Mouse (Mus musculus): Measurements from ENCODE around the gene Gabrg3.

Gabrg3 gene

DNA sequence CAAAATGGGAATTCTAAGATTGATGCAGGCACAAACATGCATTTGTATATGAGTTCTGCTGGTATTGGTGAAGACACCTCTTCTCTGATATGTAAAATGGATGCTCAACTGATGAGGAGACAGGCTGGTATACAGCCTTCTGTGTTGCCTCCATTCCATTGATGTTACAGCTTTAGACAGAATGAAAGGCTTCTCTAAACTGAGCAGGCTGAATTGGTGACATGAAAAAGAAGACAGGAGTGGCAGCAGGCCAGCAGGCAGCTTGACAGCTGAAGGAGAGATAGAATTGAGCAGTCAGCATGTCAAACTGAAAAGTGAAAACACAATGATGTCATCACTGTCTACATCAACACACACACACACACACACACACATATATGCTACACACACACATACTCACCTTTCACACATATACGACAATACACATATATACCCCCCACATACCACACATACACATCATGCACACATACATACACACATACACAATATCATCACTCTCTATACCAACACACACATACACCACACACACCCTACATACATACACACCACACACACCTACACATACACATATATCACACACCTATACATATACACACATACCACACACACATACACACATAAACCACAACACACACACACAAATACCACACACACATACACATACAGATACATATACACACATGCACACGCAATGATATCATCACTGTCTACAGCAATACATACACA, 315.4 kb downstream of the Gabrg3 start:
- no peak for DNase-seq (ENCODE audit: low read depth, low spot score)

DNA sequence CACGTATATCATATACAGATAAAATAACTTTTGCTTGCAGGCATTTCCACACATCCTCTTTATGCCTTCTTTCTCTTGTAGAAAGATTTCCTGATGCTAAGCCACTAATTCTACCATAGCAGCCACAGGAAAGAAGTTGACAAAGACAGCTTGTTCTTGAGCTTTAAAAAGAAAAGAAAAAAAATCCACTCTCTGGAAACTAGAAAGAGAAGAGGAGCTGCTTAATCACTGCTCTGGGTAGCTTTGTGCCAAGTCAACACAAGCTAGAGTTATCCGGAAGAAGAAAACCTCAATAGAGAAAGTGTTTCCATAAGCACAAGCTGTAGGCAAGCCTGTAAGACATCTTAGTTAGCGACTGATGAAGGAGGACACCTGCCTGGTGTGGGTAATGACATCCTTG, 321.6 kb downstream of the Gabrg3 start:
- DNase-seq (ENCODE audit: low read depth, low spot score) = no peak

DNA sequence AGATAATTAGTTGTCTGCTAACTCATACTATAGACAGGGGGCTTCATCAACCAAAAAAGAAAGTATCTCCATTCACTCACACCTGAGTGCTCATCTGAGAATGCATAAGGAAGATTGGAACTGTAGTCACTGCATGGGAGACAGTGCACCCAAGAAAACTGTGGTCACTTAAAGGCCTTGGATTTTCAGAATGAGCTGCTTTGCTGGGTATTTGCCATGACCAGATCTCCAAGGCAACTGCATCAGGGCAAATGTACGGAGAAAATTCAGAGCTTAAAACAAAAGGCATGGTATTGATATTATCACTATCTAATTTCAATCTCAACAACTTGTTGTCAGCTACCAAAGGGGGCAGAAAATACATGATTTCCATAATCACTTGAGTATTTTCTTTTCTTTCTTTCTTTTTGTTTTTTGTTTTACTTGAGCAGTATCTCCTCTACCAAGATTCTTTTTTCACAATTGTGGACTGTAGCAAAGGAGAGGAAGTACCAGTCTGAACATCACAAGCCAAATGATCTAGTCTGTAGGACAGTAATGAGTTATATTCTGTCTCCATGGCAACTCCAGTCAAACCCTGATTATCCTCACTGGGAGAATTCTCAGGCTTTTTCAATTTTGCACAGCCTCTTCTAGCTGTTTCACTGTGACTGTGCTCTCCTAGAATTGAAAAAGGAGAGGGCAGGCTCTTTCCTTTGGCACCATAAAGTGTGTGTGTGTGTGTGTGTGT, 335.9 kb downstream of the Gabrg3 start:
- no peak for DNase-seq (ENCODE audit: low read depth, low spot score)

DNA sequence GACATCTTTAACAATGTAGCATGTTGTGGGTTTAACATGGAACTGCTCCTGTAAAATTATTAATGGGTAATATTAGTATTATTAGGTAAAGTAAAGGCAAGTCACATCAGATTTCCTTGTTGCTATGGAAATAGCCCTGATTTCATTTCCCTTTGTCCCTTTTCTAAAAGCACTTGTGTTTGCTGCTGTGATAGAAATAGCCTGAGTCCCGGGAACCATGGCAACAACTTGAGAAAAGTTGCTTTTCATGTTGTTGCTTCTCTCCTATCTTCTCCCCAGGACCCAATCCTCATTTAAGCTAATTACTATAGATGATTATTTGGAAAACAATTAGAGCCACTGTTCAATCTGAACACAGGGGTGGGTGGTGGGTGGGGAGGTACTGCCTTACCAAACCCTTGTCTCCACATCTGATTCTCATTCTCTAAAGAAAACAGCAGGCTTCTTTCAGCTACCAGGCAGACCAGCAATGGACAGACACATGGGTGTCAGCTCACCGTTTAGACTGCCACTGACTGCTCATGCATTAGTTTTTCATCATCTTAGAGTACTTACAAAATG, 349.0 kb downstream of the Gabrg3 start:
- no peak for DNase-seq (ENCODE audit: low read depth, low spot score)

DNA sequence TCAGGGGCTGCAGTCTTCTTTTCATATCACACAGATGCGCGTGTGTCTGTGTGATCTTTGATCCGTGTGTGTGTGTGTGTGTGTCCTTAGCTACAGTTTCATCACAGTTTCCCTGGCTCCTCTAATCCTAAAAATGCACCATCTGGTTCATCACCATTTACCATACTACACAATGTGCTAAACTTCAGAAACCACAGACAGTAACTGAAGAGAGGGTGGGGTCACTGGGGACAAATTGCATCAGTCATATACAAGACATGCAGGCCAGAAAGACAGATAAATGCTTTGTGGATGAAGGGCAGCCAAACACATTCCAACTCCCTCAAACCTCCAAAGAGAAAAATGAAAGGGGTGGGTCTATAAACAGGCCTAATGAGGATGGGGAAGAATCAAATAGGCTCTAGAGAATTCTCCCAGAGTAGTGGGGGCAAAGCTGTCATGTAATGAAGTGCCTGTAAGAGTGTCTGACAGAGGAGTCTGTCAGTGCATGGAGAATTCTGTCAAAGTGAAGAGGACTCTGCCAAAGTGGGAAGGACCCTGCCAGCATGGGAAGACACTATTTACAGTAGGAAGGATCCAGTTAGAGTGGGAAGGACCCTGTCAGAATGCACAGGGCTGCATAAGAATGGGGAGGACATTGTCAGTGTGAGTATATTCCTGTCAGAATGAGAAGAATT, 386.3 kb downstream of the Gabrg3 start:
- DNase-seq (ENCODE audit: low read depth, low spot score) = no peak

DNA sequence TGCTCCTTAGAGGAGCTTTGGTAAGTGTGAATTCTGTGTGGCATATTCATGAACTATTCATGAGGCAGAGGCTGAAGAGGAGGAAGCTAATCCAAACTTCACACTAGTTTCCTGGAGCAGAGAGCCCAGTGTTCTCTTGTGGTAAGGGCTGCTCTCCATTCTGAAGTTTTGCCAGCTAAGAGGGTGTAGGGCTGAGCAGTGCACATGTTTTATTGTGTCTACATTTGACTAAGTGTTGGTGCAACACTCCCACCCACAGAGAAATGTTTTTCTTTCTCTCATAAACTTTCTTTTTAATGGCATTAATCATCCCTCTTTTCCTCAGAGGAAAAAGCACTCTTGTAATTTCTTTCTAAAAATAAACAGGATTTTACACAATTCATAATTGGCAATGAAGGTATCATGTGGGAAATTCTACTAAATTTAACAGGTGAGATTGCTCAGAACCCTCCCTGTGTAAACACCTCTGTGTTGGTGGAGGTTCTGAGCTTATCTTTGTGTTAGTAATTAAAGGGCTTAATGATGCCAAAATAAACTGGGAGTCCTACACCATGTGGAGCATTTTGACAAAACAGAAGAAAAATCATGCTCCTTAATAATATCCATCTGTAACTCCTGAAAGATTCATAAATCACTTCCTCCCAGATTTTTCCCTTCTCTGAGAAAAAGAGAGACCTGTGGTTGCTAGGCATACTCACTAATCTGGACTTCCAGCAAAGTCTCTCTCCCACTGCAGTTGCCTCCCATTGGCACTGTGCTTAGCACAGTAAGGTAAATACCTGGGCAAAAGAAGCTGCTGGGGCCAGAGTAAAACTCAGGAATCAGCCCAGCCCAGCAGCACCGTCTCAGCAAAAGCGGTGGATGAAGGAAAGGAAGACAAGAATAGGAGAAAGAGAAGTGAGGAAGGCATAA, 389.0 kb downstream of the Gabrg3 start:
- DNase-seq (ENCODE audit: low read depth, low spot score) = no peak

DNA sequence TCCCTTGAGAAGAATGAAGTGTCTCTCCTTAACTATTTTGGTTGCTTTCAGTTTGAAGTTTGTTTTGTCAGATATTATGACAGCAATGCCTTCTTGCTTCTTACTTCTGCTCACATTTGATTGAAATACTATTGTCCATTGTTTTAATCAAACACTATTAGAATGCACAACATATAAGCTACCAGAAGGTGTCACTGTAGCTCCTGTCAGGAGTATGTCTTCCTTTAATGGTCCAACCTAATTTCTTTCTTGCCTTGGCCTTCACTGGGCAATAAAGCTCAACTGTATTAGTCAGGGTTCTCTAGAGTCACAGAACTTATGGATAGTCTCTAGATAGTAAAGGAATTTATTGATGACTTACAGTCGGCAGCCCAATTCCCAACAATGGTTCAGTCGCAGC, 440.6 kb downstream of the Gabrg3 start:
- no peak for DNase-seq (ENCODE audit: low read depth, low spot score)

DNA sequence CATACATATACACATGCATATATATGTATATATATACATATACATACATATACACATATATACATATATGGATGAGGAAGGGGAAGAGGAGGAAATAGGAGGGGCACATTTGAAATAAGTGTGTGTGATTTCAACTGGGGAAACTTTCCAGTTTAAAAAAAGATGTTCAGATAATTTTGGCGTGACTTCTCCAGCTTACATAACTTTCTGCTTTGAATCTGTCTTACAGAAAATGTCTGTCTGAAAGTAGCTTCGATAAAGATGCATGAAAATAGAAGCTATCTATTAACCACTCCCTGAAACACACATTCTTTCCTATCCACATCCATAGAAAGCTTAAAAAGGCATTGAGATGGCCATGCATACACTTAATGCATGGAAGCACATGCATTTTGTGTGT, 445.4 kb downstream of the Gabrg3 start:
- DNase-seq (ENCODE audit: low read depth, low spot score) = no peak

DNA sequence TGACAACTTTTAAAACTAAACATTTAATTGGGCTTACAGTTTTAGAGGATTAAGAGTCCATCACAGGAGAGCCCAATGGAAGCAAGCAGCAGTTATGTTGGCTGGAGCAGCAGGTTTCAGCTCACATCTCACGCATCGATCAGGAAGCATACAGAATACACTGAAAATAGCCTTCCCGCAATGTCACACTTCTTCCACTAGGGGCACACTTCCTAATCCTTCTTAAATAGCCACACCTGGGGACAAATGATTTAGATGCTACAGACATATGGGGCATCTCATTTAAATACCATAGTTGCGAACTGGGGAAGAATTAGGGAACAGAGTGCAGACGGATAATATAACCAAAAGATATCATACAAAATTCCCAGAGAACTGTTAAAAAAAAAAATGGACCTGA, 449.0 kb downstream of the Gabrg3 start:
- DNase-seq (ENCODE audit: low read depth, low spot score) = no peak

DNA sequence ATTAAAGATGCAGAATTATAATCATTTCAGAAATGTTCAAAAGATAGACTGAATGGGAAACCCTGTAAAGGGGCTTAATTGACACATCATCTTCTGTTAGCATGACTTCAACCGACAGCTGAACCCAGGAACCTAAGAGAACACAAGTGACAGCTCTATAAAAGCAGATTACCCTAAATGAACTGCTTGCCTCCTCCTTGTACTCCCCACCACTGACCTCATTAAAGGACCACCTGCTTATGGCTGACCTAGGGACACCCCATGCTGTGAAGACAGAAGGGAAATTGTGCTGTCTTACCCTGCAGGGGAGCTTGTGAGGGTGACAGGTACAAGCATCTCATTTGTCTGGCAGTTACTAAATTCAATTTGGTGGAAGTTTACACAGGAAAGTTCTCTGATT, 467.5 kb downstream of the Gabrg3 start:
- DNase-seq (ENCODE audit: low read depth, low spot score) = no peak

DNA sequence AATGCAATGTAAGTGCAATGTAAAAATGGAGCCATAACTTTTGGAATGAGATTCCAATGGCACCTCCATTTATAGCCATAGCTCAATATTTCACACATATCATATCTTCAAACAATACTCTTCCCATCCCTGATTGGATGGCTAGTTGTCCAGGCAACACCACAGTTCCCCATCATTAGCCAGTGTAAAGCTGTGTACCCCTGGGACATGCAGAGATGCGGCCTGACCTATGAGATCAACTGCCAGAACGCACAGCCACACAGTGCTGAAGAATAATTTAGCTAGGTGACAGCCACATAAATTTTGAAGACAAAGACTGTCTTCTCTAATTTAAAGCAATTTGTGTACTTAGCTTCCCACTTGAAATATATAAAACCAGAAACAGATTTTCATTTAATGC, 472.1 kb downstream of the Gabrg3 start:
- DNase-seq (ENCODE audit: low read depth, low spot score) = no peak

DNA sequence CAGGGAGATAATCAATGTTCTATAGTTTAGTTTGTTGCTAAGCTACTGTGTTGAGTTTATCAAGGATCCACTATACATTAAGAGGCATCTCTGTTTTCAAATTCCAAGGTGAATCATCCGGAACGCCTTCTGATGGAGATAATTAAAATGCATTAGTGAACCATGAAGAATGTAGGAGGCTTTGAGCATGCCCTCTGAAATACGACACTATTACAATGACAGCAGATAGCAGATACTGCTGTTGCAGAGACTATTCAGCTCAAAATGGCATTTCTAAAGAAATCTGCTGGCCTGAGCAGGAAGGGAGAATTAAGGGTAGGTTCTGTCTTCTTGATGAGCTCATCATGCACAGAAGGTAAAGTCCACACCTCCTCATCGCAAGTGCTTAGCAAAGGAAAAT, 487.2 kb downstream of the Gabrg3 start:
- DNase-seq (ENCODE audit: low read depth, low spot score) = no peak

DNA sequence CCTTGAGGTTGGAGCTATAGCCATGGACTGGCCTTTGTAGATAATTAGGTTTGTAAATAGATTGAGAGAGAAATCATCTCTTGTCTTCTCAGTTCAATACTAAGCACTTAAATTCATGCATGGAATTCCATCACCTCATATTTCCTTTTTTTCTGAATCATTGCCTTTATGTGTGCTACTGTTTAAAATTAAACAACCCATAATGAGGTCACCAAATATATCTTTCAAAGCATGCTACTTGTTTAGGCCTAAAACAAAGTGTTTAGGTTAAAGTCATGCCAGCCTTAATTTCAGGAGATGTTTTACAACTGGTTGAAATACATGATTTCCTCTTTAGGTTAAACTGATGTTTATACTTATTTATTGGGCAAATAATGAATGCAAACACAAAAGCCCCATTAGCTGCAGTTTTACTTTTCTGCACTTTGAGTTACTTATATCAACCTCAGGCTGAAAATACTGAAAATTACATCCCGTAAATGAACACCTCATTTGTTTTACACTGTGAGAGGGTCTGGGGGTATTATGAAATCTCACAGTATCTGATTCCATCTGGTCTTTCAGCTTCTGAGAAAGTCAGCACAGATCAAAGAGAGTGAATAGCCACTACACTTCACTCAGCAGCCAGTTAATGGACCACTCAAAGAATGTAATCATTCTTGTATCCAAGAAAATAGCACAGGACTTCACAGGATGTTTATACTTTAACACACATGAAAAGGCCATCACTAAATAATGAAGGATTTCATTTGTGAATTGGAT, 519.5 kb downstream of the Gabrg3 start:
- no peak for DNase-seq (ENCODE audit: low read depth, low spot score)

DNA sequence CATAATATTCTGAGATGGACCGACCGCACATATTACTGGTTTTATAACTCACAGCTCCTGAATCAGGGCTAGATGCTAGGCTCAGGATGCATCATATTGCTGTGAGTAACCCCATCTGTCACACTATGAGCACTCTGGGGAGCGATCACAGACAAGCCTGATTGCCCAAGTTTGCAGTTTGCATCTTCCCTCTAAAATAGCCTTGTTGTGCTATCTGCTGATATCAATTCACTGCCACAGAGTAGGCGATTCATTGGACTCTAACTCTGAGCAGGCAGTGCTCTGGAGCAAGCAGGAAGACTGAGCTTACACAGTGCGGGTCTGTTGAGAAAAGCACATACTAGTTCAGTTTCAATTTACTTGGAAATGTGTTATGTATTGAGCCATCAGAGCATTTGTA, 543.4 kb downstream of the Gabrg3 start:
- DNase-seq (ENCODE audit: low read depth, low spot score) = no peak

DNA sequence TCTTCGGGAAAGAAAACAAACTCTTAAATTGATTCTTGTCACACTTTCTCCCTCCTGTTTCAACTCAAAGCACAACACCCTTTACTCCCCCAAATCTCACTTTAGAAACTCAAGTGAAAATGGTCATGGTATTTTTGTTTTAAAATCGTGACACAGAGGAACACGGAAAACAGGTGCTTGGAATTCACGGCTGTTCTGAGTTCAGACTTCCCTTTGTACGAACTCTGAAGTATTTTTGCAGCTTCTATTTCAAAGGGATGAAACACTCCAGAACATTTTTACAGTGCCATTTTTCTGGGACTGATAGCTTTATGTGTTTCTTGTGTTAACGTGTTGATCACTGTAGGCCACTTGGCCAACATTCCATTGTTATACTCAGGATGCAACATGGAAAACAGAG, 561.5 kb downstream of the Gabrg3 start:
- DNase-seq (ENCODE audit: low read depth, low spot score) = no peak

DNA sequence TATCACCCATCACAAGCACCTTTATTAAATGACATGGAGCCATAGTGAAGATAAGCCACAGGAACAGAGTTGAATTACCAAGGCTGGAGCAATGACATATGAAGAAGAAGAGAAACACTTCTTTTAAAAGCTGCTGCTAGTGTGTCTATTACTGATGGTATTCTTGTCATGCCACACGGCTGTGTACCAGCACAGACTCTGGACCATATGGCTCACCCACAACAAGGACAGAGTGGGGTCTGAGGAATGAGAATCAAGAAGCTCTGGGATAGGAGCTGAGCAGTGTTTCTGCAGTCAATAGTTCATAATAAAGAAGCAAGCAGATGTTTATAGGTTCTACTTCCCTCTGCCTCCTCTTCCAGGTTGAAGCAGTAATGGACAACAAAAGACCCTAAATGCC, 585.1 kb downstream of the Gabrg3 start:
- no peak for DNase-seq (ENCODE audit: low read depth, low spot score)

DNA sequence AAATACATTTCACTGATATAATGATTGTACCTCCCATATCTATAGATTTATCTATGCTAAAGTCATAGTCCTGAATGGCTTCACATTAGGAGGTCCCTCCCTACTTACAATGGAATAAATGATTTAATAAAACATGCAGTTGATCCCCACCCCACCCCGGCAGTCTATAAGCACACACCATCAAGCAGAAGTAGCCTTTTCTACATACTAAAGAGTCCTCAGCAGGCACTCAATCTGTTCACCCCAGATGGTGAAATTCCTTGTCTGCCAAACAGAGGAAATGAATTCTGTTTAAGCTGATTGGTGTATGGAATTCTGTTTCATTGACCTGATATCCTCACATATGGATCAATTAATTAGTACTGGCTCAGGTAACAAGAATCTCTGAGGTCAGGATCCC, 607.9 kb downstream of the Gabrg3 start:
- DNase-seq (ENCODE audit: low read depth, low spot score) = no peak

DNA sequence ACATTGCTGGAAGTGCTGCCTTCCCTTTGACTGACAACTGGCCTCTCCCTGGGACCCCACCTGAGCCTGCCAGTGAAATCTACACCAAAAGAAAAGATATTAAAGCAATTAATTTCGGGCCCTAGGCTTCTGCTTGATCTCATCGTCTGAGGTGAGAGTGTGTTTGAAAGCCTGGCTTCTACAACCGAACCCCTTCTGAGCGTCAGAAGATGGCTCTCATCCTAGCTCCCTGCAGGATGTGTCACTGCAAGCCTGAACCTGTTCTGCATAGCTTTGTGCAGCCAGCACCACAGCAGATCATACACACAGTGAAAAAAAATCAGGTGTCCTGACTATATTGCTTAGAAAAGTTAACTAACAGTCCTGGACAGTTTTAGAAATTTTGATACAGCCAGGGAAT, 618.8 kb downstream of the Gabrg3 start:
- DNase-seq (ENCODE audit: low read depth, low spot score) = no peak

DNA sequence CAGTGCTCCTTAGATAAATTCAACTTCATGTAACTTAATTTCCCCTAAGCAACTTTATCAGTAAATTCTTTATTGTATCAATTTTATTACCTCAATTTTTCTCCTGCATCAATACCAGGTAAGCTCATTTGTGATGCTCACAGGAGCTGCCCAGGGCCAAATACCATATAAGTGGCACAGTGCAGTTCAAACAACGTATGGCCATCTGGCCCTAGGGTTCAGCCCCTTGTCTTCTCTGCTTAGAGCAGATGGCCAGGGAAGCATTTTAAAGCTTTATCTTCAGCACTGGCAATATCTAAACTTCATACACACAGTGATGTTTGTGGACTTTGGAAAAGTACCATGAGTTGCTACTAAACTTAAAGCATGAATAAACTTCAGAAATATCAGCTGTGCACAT, 619.2 kb downstream of the Gabrg3 start:
- DNase-seq (ENCODE audit: low read depth, low spot score) = no peak

DNA sequence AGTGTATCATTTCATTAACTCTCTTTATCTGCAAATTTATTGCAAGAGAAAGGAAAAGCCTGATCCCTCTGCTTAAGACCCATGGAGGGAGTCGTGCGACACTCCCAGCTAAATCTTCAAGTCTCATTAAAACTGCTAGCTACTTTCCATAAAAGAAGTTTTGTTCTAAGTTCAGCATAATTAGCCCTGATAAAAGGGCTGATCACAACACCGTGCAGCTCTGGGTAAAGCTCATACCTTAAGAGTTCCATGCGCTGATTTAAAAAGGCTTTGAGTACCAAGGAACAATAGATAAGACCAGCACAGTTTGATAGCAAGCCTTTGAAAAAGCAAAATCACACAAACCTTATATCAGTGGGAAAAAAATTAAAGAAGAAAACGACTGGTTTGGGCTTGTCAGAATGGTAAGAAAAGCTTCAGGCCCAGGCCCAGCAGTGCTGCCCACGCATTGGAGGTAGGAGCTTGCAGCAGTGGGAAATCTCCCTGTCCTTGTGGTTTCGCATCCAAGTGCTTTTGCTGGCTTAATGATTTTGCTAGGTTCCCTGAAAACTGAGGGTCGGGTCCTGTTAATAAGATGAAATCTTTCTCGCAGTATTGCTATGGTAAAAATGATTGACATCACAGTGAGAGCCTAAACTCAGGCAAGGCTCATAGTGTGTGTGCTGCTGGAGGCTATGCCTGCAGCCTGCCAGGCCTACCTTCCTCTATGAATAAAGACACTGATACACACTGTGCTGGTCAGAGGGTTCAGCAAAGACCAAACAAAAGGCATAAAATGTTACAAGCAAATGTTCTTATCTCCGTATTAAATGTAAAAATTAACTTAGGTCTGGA, 621.2 kb downstream of the Gabrg3 start:
- no peak for DNase-seq (ENCODE audit: low read depth, low spot score)
